Mouse (Mus musculus): ENCODE results near the gene Gm20917. TPM values are rescaled to one million over a fixed set of nuclear protein-coding genes. Genes with fewer than 3 reads are reported as not detected.

Gm20917 gene
- total RNA-seq (2023), result not detected in 2 replicates

GRCm38 (mm10) chrY:79151022-79151421 lies at the start of gene Gm20917:
TSS of gene Gm20917 (minus strand) at chrY:79151122.

Other genes starting within 250 kb of the Gm20917 start
- gene Gm20916, start 168.4 kb upstream of the Gm20917 start, total RNA-seq (2023), result not detected in 2 replicates

All from neutrophil, adult 65 days (primary cell).